Mouse (Mus musculus) left cerebral cortex, postnatal 36 days (tissue): ENCODE data around the gene Kcnj9. TPM values are rescaled to one million over a fixed set of nuclear protein-coding genes. Genes with fewer than 3 reads are reported as not detected.

Experiments
- DNase-seq, 2 experiments: peaks; one replicate each; pipeline ENCODE4 v3.0.0; 2021 to 2022; ENCODE audit warnings: low spot score in 2 of 2, mixed read lengths in 1 of 2
- intact Hi-C: fragments of 180-260 bp; cut with DNase I; formaldehyde crosslinking; loops from one replicate; pipeline ENCODE4 v1.15.1; 2025
- total RNA-seq, 2 experiments: library from RNA; stranded (reverse); gene quantifications; 2 replicates each; pipeline ENCODE4 v1.2.3; 2021

Gene Kcnj9
- total RNA-seq, 2 experiments from 2014 or later: 134 to 136 TPM

- intact Hi-C loops: no loop called here
- no peak for DNase-seq
Observed at GRCm38 (mm10) chr1:172273386-172273785, 55.7 kb downstream of the Kcnj9 start.

DNA sequence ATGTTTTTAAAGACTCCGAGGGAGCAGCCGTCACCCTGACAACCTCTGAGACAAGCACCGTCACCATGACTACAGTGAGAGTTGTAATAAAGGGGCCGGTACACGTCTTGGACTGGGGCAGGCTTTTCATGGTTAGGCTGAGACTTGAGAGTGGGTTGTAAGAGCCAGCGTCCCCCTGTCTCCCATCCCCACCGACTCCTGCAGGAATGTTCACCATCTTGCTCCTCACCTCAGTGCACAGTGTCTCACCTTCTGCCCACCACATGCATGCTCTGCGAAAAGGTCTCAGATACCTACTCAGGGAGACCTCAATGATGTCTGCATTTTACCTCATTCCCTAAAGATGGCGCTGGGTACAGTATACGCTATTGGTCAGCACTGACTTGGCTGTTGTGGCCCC, 57.4 kb downstream of the Kcnj9 start:
- intact Hi-C loops: no loop called here
- DNase-seq: no peak

GRCm38 (mm10) chr1:172271208-172271607, 57.9 kb downstream of the Kcnj9 start:
- DNase-seq: no peak
- intact Hi-C loops: no loop called here

Other genes starting within 250 kb of the Kcnj9 start
- gene Copa, start 246.8 kb downstream of the Kcnj9 start, total RNA-seq: 100 to 1,000 TPM; 143 to 144 TPM
- 10 to 100 TPM; 63.3 to 71.6 TPM for gene Ncstn, start 246.5 kb downstream of the Kcnj9 start, total RNA-seq
- gene Pex19, start 202.6 kb downstream of the Kcnj9 start, total RNA-seq: 100 to 1,000 TPM in 1 of 2 experiments, 10 to 100 TPM in 1; 95.6 to 105 TPM
- 100 to 1,000 TPM; 113 to 124 TPM for gene Dcaf8, start 181.2 kb downstream of the Kcnj9 start, total RNA-seq
- gene Pea15a, start 122.5 kb downstream of the Kcnj9 start, total RNA-seq: 100 to 1,000 TPM; 409 to 413 TPM
- gene Casq1, start 109.5 kb downstream of the Kcnj9 start, total RNA-seq: 1 to 10 TPM in 1 of 2 experiments, under 1 TPM in 1; 0.67 to 1.0 TPM
- not detected for gene Atp1a4, start 70.9 kb downstream of the Kcnj9 start, total RNA-seq
- 100 to 1,000 TPM; 253 to 300 TPM for gene Igsf8, start 67.7 kb downstream of the Kcnj9 start, total RNA-seq
- gene Atp1a2, start 31.3 kb downstream of the Kcnj9 start, total RNA-seq: 100 to 1,000 TPM; 590 to 654 TPM
- 10 to 100 TPM; 86.8 to 97.1 TPM for gene Kcnj10, start 11.9 kb upstream of the Kcnj9 start, total RNA-seq
- 1 to 10 TPM; 7.8 to 8.3 TPM for gene Pigm, start 47.2 kb upstream of the Kcnj9 start, total RNA-seq
- gene Slamf9, start 146.0 kb upstream of the Kcnj9 start, total RNA-seq: under 1 TPM; 0.49 to 0.82 TPM
- 10 to 100 TPM in 1 of 2 experiments, 1 to 10 TPM in 1; 8.4 to 11.2 TPM for gene Igsf9, start 152.5 kb upstream of the Kcnj9 start, total RNA-seq
- 10 to 100 TPM in 1 of 2 experiments, 1 to 10 TPM in 1; 10.0 to 11.6 TPM for gene Tagln2, start 170.7 kb upstream of the Kcnj9 start, total RNA-seq
- 1 to 10 TPM; 3.4 to 4.0 TPM for gene Cfap45, start 191.5 kb upstream of the Kcnj9 start, total RNA-seq
- under 1 TPM in 1 of 2 experiments, not detected in 1; 0.47 TPM for gene Vsig8, start 226.6 kb upstream of the Kcnj9 start, total RNA-seq